Mouse (Mus musculus): ENCODE measurements at regions not wholly inside any gene's neighbourhood (a gene's known extent, or its start where the extent isn't known, plus 50 kb on each side); places are given as distances from the start of the nearest gene placed in this dataset.
"Not testable (repeated sequence)": the region's sequence is repeated elsewhere in the genome, so short reads cannot be mapped to it uniquely, and the experiment has no call there.

- no peaks in the 10 kb centered on the region for H3K27me3 ChIP-seq (ENCODE audit: control insufficient read depth, insufficient read depth, low read length)
- no peaks in the 10 kb centered on the region for H3K9me3 ChIP-seq (ENCODE audit: control insufficient read depth, low read length)
- H3K4me2 ChIP-seq (ENCODE audit: low read length): no peak overlapping the region
- no peak overlapping the region for H3K4me3 ChIP-seq (ENCODE audit: control insufficient read depth in 1 of 2, insufficient read depth in 1 of 2, low read depth in 1 of 2, low read length in 2 of 2)
- H3K36me3 ChIP-seq (ENCODE audit: control insufficient read depth, insufficient read depth, low read length): no peaks in the 10 kb centered on the region
- H3K27ac ChIP-seq (replicated peaks in 1 of 2; ENCODE audit: control insufficient read depth in 1 of 2, insufficient read depth in 1 of 2, low read depth in 2 of 2, low read length in 2 of 2): no peak overlapping the region
- ATAC-seq (ENCODE audit: insufficient number of reproducible peaks, insufficient read depth, low FRiP score, low read depth): no peak; the same call in 1 of the 2 replicates
- no peak overlapping the region for H3K9ac ChIP-seq (ENCODE audit: low read length)
- no peaks in the 10 kb centered on the region for H3K4me1 ChIP-seq (ENCODE audit: control insufficient read depth in 2 of 2, insufficient read depth in 2 of 2, low read length in 2 of 2)
- 66% methylated on average over 6 of the region's 6 CpGs for WGBS
Measured at GRCm38 (mm10) chr13:3372701-3373100, 165.2 kb upstream of the Gdi2 start.

DNA sequence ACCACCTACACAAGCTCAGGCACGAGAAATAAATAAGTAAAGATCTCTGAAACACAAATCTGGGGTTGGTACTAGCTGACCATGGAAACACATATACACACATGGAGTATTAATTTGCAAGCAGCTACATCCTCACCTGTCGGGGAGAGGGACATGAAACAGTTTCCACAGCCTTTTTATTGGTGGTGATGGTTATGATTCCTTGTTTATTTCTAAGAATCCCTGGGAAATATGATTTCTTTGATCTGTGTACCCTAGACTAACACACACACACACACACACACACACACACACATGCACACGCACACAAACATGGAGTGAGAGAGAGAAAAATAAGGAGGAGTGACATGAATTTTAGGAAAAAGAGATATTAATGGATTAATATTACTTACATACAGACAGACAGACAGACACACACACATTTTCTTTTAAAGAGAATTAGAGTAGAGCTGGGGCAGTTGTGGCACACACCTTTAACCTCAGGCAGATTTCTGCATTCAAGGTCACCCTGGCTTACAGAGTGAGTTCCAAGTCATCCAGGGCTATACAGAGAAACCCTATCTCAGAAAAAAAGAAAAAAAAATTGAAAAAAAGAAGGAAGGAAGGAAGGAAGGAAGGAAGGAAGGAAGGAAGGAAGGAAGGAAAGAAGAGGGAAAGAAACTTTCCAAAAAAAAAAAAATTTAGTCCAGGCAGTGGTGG is 164.2 kb upstream of the Gdi2 start:
- H3K4me1 ChIP-seq (ENCODE audit: control insufficient read depth in 2 of 2, insufficient read depth in 2 of 2, low read length in 2 of 2); H3K4me3 ChIP-seq (ENCODE audit: control insufficient read depth in 1 of 2, insufficient read depth in 1 of 2, low read depth in 1 of 2, low read length in 2 of 2); ATAC-seq (ENCODE audit: insufficient number of reproducible peaks, insufficient read depth, low FRiP score, low read depth); H3K27ac ChIP-seq (replicated peaks in 1 of 2; ENCODE audit: control insufficient read depth in 1 of 2, insufficient read depth in 1 of 2, low read depth in 2 of 2, low read length in 2 of 2); H3K9me3 ChIP-seq (ENCODE audit: control insufficient read depth, low read length); H3K27me3 ChIP-seq (ENCODE audit: control insufficient read depth, insufficient read depth, low read length); H3K4me2 ChIP-seq (ENCODE audit: low read length); H3K36me3 ChIP-seq (ENCODE audit: control insufficient read depth, insufficient read depth, low read length); H3K9ac ChIP-seq (ENCODE audit: low read length): not testable (repeated sequence)
- 45% methylated on average over 3 of the region's 3 CpGs for WGBS

- Histone ChIP-seq H3K4me3 (ENCODE audit: control insufficient read depth in 1 of 2, insufficient read depth in 1 of 2, low read depth in 1 of 2, low read length in 2 of 2) (no peak overlapping the region), H3K27ac (replicated peaks in 1 of 2; ENCODE audit: control insufficient read depth in 1 of 2, insufficient read depth in 1 of 2, low read depth in 2 of 2, low read length in 2 of 2) (no peak overlapping the region), H3K4me2 (ENCODE audit: low read length) (no peak overlapping the region), H3K4me1 (ENCODE audit: control insufficient read depth in 2 of 2, insufficient read depth in 2 of 2, low read length in 2 of 2) (no peaks in the 10 kb centered on the region), H3K36me3 (ENCODE audit: control insufficient read depth, insufficient read depth, low read length) (no peaks in the 10 kb centered on the region), H3K9me3 (ENCODE audit: control insufficient read depth, low read length) (0 out of 2 replicates have a peak, but pooled peaks cover 2% of the 10 kb centered on the region), H3K27me3 (ENCODE audit: control insufficient read depth, insufficient read depth, low read length) (no peaks in the 10 kb centered on the region), H3K9ac (ENCODE audit: low read length) (no peak overlapping the region)
- 95% methylated on average over 7 of the region's 7 CpGs for WGBS
- ATAC-seq (ENCODE audit: insufficient number of reproducible peaks, insufficient read depth, low FRiP score, low read depth): no peak
Measured at GRCm38 (mm10) chr13:3374796-3375195, 163.1 kb upstream of the Gdi2 start.

DNA sequence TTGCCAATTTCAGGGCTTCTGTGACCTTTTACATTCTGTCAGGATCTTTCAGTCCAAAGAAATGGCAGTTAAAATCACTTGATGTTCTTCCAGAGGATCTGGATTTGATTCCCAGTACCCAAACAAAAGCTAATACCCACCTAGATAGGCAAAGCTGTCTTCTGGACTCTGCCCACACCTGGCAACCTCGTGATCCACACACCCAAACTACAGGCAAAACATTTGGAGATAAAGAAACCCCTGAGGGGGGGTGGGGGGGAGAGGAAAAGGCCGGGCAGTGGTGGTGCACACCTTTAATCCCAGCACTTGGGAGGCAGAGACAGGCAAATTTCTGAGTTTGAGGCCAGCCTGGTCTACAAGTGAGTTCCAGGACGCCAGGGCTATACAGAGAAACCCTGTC is 160.1 kb upstream of the Gdi2 start:
- not testable (repeated sequence) for H3K36me3 ChIP-seq (ENCODE audit: control insufficient read depth, insufficient read depth, low read length); H3K4me3 ChIP-seq (ENCODE audit: control insufficient read depth in 1 of 2, insufficient read depth in 1 of 2, low read depth in 1 of 2, low read length in 2 of 2); H3K4me2 ChIP-seq (ENCODE audit: low read length); ATAC-seq (ENCODE audit: insufficient number of reproducible peaks, insufficient read depth, low FRiP score, low read depth); H3K9me3 ChIP-seq (ENCODE audit: control insufficient read depth, low read length); H3K4me1 ChIP-seq (ENCODE audit: control insufficient read depth in 2 of 2, insufficient read depth in 2 of 2, low read length in 2 of 2); H3K9ac ChIP-seq (ENCODE audit: low read length); H3K27ac ChIP-seq (replicated peaks in 1 of 2; ENCODE audit: control insufficient read depth in 1 of 2, insufficient read depth in 1 of 2, low read depth in 2 of 2, low read length in 2 of 2); H3K27me3 ChIP-seq (ENCODE audit: control insufficient read depth, insufficient read depth, low read length)
- WGBS: 47% methylated on average over 3 of the region's 3 CpGs

DNA sequence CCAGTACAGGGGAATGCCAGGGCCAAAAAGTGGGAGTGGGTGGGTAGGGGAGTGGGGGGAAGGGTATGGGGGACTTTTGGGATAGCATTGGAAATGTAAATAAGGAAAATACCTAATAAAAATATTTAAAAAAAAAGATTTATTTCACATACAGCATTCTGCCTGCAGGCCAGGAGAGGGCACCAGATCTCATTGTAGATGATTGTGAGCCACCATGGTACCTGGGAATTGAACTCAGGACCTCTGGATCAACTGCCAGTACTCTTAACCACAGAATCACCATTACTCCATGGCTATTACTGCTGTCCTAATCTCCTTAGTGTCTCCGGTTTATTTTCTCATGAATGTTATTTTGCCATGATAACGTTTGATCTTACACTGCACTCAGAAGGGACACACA is 132.1 kb upstream of the Gdi2 start:
- H3K27ac ChIP-seq (replicated peaks in 1 of 2; ENCODE audit: control insufficient read depth in 1 of 2, insufficient read depth in 1 of 2, low read depth in 2 of 2, low read length in 2 of 2); H3K4me2 ChIP-seq (ENCODE audit: low read length); H3K27me3 ChIP-seq (ENCODE audit: control insufficient read depth, insufficient read depth, low read length); H3K4me3 ChIP-seq (ENCODE audit: control insufficient read depth in 1 of 2, insufficient read depth in 1 of 2, low read depth in 1 of 2, low read length in 2 of 2); H3K9me3 ChIP-seq (ENCODE audit: control insufficient read depth, low read length); H3K36me3 ChIP-seq (ENCODE audit: control insufficient read depth, insufficient read depth, low read length); H3K9ac ChIP-seq (ENCODE audit: low read length); ATAC-seq (ENCODE audit: insufficient number of reproducible peaks, insufficient read depth, low FRiP score, low read depth); H3K4me1 ChIP-seq (ENCODE audit: control insufficient read depth in 2 of 2, insufficient read depth in 2 of 2, low read length in 2 of 2): not testable (repeated sequence)
- WGBS: 66% methylated on average over 2 of the region's 2 CpGs

DNA sequence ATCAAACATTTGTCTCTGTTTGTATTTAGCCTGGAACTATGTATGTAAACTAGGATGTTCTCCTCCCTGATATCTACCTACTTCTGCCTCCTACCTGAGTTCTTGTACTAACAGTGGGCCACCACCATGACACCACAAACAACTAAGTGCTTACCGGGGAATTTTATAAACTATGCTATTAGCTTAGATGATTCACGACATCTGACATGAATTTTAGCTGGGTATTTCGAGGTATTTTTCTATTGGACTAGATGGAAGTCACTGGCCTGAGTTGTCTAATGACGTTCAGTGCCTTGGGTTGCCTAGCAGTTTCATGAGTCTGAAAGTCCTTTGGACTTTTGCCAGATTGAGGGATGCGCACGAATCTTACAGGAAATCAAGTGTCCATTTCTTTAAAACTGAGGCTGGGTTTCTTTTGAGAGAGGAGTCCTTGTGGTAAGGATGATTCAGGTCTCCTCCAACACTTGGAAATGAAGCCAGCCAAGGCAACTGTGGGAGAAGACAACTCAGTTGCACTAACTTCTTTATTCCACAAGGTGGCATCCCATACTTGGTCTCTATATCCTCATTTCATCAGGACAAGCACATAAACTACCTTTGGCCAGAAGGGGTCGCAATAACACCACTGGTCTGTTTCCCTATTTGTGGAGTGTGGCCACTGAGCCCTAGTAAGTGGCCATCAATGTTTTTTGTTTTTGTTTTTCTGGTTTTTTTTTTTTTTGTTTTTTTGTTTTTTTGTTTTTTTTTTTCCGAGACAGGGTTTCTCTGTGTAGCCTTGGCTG is 131.4 kb upstream of the Gdi2 start:
- H3K9ac ChIP-seq (ENCODE audit: low read length); H3K27ac ChIP-seq (replicated peaks in 1 of 2; ENCODE audit: control insufficient read depth in 1 of 2, insufficient read depth in 1 of 2, low read depth in 2 of 2, low read length in 2 of 2); H3K4me1 ChIP-seq (ENCODE audit: control insufficient read depth in 2 of 2, insufficient read depth in 2 of 2, low read length in 2 of 2); H3K36me3 ChIP-seq (ENCODE audit: control insufficient read depth, insufficient read depth, low read length); H3K9me3 ChIP-seq (ENCODE audit: control insufficient read depth, low read length); H3K27me3 ChIP-seq (ENCODE audit: control insufficient read depth, insufficient read depth, low read length); H3K4me2 ChIP-seq (ENCODE audit: low read length); H3K4me3 ChIP-seq (ENCODE audit: control insufficient read depth in 1 of 2, insufficient read depth in 1 of 2, low read depth in 1 of 2, low read length in 2 of 2): not testable (repeated sequence)
- WGBS: 38% methylated on average over 8 of the region's 8 CpGs
- 0 out of 2 replicates have a peak, but pooled peaks have one; percentile 43 for ATAC-seq (ENCODE audit: insufficient number of reproducible peaks, insufficient read depth, low FRiP score, low read depth)

- WGBS: 58% methylated on average over 3 of the region's 3 CpGs
Measured at GRCm38 (mm10) chr13:3410281-3410680, 127.6 kb upstream of the Gdi2 start.

More at GRCm38 (mm10) chr13:3410281-3410680, 127.6 kb upstream of the Gdi2 start:
- H3K36me3 ChIP-seq (ENCODE audit: control insufficient read depth, insufficient read depth, low read length); H3K9me3 ChIP-seq (ENCODE audit: control insufficient read depth, low read length); H3K9ac ChIP-seq (ENCODE audit: low read length); ATAC-seq (ENCODE audit: insufficient number of reproducible peaks, insufficient read depth, low FRiP score, low read depth); H3K4me3 ChIP-seq (ENCODE audit: control insufficient read depth in 1 of 2, insufficient read depth in 1 of 2, low read depth in 1 of 2, low read length in 2 of 2); H3K4me1 ChIP-seq (ENCODE audit: control insufficient read depth in 2 of 2, insufficient read depth in 2 of 2, low read length in 2 of 2); H3K4me2 ChIP-seq (ENCODE audit: low read length); H3K27me3 ChIP-seq (ENCODE audit: control insufficient read depth, insufficient read depth, low read length); H3K27ac ChIP-seq (replicated peaks in 1 of 2; ENCODE audit: control insufficient read depth in 1 of 2, insufficient read depth in 1 of 2, low read depth in 2 of 2, low read length in 2 of 2): not testable (repeated sequence)
